In the genomic region with DNA sequence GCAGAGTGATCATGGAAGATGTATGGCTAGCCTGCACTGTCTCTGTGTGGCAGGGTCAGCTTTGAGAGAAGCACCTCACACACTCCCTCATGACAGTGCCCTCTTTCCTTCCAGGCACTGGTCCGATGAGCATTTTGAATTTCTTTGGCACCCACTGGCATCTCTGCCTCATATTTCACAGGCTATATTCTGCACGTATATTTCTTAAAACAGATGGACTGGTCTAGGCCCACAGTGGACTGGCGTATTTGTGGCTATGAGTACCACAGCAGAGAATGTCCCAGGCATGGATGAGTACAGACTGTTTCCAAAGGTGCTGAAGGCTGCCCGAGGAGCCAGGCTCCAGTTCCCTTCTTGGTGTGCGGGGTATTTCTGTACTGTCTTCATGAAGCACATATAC, we compare ENCODE assay signal across 21 mouse cellular contexts. TPM values are rescaled to one million over a fixed set of nuclear protein-coding genes. Genes with fewer than 3 reads are reported as not detected.
DNase-seq lines count a peak whose midpoint lies in the region; ATAC-seq and TF ChIP-seq lines count a peak whose summit lies in the region.
"Had no signal": no experiment of that assay in that cellular context is flagged by ENCODE, and none has a peak within 500 bp of the region (broad histone marks: within the 10 kb centered on the region; RNA-seq: fewer than 3 reads in every experiment).

No protein-coding gene starts in this region.

- H3K4me2 ChIP-seq in forebrain, embryonic 15.5 days (replicated peaks): no peak overlapping the region
- H3K4me2 ChIP-seq: embryonic facial prominence, embryonic 13.5 days; embryonic facial prominence, embryonic 15.5 days; forebrain, embryonic 13.5 days had no signal

- H3K4me1 ChIP-seq in forebrain, embryonic 10.5 days: peaks cover 17% of the 10 kb centered on the region
- H3K4me1 ChIP-seq in forebrain, embryonic 15.5 days: peaks cover 12% of the 10 kb centered on the region; the same call in 1 of the 2 replicates
- H3K4me1 ChIP-seq: embryonic facial prominence, embryonic 15.5 days had no signal

- no peak for ATAC-seq in forebrain, embryonic 15.5 days (replicated peaks)

- DNase-seq in forebrain, embryonic 10.5 days (ENCODE audit: extremely low spot score, low spot score): peak; percentile 11
- DNase-seq in gastrocnemius, adult 2 months: peak; percentile 55
- no peak for DNase-seq in gastrocnemius, postnatal 25 days
- DNase-seq in heart, adult 11 months: peak; percentile 74
- DNase-seq in heart, postnatal 36 days: no peak
- peak; percentile 54 for DNase-seq in NIH3T3 (ENCODE audit: low read depth)
- no peak for DNase-seq in frontal cortex, postnatal 36 days (ENCODE audit: low spot score in 2 of 2)
- DNase-seq: adrenal gland, adult 2 months; adrenal gland, postnatal 25 days; B cell, adult 2 months; cerebellum, adult 11 months; cerebellum, adult 18-20 months; cerebellum, adult 8-10 months; cerebellum, adult 9-11 months had no signal

- TF ChIP-seq CTCF in gastrocnemius, adult 2 months (IDR thresholded peaks at IDR 0.05): no peak

- intact Hi-C loops in gastrocnemius, adult 2 months (cut with DNase I): no loop called here
- intact Hi-C loops in heart, postnatal 36 days (cut with DNase I): loop anchor here (1.0 kb wide), 1 partner anchor 198 kb away; no protein-coding TSS in a partner anchor

- no peak overlapping the region for H3K27ac ChIP-seq in forebrain, embryonic 10.5 days
- H3K27ac ChIP-seq in forebrain, embryonic 15.5 days (replicated peaks): no peak overlapping the region
- H3K27ac ChIP-seq in gastrocnemius, adult 2 months: peak overlapping the region; percentile 79
- H3K27ac ChIP-seq: embryonic facial prominence, embryonic 13.5 days; embryonic facial prominence, embryonic 15.5 days; forebrain, embryonic 13.5 days had no signal

- WGBS in forebrain, embryonic 10.5 days: 90% methylated on average over 5 of the region's 5 CpGs
- 92% methylated on average over 5 of the region's 5 CpGs for WGBS in forebrain, embryonic 15.5 days

- H3K27me3 ChIP-seq in forebrain, embryonic 10.5 days (ENCODE audit: poor library complexity, severe bottlenecking): no peaks in the 10 kb centered on the region
- H3K27me3 ChIP-seq in forebrain, embryonic 15.5 days: no peaks in the 10 kb centered on the region
- H3K27me3 ChIP-seq: CH12.LX; embryonic facial prominence, embryonic 13.5 days; embryonic facial prominence, embryonic 15.5 days; forebrain, embryonic 13.5 days had no signal

- H3K9ac ChIP-seq in forebrain, embryonic 15.5 days (replicated peaks): no peak overlapping the region
- H3K9ac ChIP-seq: embryonic facial prominence, embryonic 13.5 days; embryonic facial prominence, embryonic 15.5 days; forebrain, embryonic 13.5 days had no signal

- no peaks in the 10 kb centered on the region for H3K9me3 ChIP-seq in forebrain, embryonic 10.5 days
- no peaks in the 10 kb centered on the region for H3K9me3 ChIP-seq in forebrain, embryonic 15.5 days
- H3K9me3 ChIP-seq: embryonic facial prominence, embryonic 13.5 days; embryonic facial prominence, embryonic 15.5 days; forebrain, embryonic 13.5 days; G1E had no signal

- no peak overlapping the region for H3K4me3 ChIP-seq in forebrain, embryonic 10.5 days
- H3K4me3 ChIP-seq in forebrain, embryonic 15.5 days: no peak overlapping the region
- H3K4me3 ChIP-seq in gastrocnemius, adult 2 months: peak overlapping the region; percentile 61
- H3K4me3 ChIP-seq: embryonic facial prominence, embryonic 13.5 days; embryonic facial prominence, embryonic 15.5 days; erythroblast, embryonic 14.5 days; forebrain, embryonic 13.5 days had no signal

- H3K36me3 ChIP-seq in forebrain, embryonic 10.5 days (replicated peaks): no peaks in the 10 kb centered on the region
- H3K36me3 ChIP-seq in forebrain, embryonic 15.5 days: no peaks in the 10 kb centered on the region
- H3K36me3 ChIP-seq: embryonic facial prominence, embryonic 13.5 days; embryonic facial prominence, embryonic 15.5 days; G1E had no signal

RNA-seq across cellular contexts. Expression of gene Rgcc, which starts 20.4 kb away (rescaled TPM):
- 52.1 and 60.1 TPM in 2 replicates for polyA plus RNA-seq in forebrain, embryonic 10.5 days (2016; fragmentation: Nextera tagmentation; extraction: Ambion mirVana)
- polyA plus RNA-seq in forebrain, embryonic 15.5 days (2015; fragmentation: Nextera tagmentation; extraction: Ambion mirVana): 67.3 and 68.3 TPM in 2 replicates
- total RNA-seq in gastrocnemius, adult 2 months (2021): 10 to 100 TPM; 46.9 to 78.3 TPM
- 10 to 100 TPM; 35.0 to 36.2 TPM for total RNA-seq in gastrocnemius, postnatal 25 days (2021)
- total RNA-seq in heart, postnatal 36 days (2021): 10 to 100 TPM; 54.7 to 54.8 TPM
- total RNA-seq: G1E had no signal
- polyA plus RNA-seq: G1E had no signal

Comparison
In these comparisons a context has a peak if more than half of its experiments do, and no peak if none do; other contexts are left out.
1. DNase-seq: peak in forebrain, embryonic 10.5 days (single experiment), gastrocnemius, adult 2 months (single experiment), heart, adult 11 months (single experiment) and NIH3T3 (single experiment); none in gastrocnemius, postnatal 25 days (single experiment), heart, postnatal 36 days (0 of 2) and frontal cortex, postnatal 36 days (0 of 2).